Mouse (Mus musculus) ES-Bruce4 (cell line): ENCODE data around the gene Kbtbd4.

Experiments
- CTCF ChIP-seq: IDR thresholded peaks from one replicate; pipeline ENCODE4 v1.8.1; 2011; ENCODE audit warnings: low read depth, low read length
- EP300 ChIP-seq: IDR thresholded peaks from 2 replicates; pipeline ENCODE4 v1.6.1; 2011; ENCODE audit warnings: low read depth, low read length; ENCODE audit not compliant: insufficient read depth
- POLR2A ChIP-seq: IDR thresholded peaks from one replicate; pipeline ENCODE4 v1.8.1; 2011; ENCODE audit warnings: low read length; ENCODE audit not compliant: insufficient read depth

DNA sequence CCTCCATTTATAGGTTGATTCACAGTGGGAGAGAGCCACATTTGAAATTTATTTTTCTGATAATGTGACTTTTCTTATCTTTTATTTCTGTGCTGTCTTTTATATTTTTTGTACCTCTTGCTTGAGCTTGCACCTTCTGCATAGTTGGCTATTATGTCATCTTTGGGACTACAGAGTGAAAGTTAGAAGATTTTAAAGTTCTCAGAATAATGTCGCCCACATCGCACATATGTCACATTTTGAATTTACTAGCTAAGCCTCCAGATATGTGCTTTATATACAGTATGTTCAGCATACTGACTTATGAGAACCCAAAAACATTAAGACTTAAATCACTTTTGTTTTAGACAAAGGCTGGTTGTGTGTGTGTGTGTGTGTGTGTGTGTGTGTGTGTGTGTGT is 55.5 kb downstream of the Kbtbd4 start:
- TF ChIP-seq CTCF, result no peak
- TF ChIP-seq POLR2A, result no peak
- TF ChIP-seq EP300, result no peak
